Mouse (Mus musculus): ENCODE measurements around the gene Atmin.
A peak's percentile ranks its signal among the peaks of the same experiment; 100 is the strongest.

Gene Atmin

GRCm38 (mm10) chr8:116943161-116943554, at the start of gene Atmin:
Gene Atmin (plus strand): TSS chr8:116943393.
- ATAC-seq (ENCODE audit: low TSS enrichment), result peak; percentile 58

DNA sequence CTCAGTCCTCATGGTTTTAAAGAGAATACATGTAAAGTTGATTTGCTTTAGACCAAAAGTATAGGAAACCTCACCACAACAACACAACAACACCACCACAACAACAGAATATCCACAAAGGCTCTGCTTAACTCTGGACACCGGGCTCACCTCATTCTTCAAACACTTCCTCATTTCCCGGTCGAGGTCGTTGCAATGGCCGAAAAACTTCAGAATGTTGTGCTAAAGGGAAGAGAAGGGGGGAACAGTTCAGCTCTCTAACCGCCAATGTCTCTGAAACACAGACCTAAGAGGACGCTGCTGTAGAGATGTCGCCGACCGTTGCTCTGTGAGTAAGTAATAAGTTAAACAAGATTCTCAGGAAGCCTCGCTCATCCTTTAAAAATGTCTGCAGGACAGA, 49.3 kb upstream of the Atmin start:
- no peak for ATAC-seq (ENCODE audit: low TSS enrichment)

GRCm38 (mm10) chr8:116895521-116895920, 47.7 kb upstream of the Atmin start:
- ATAC-seq (ENCODE audit: low TSS enrichment), result no peak

- no peak for ATAC-seq (ENCODE audit: low TSS enrichment)
These were observed 38.5 kb upstream of the Atmin start for GRCm38 (mm10) chr8:116904736-116905135.

DNA sequence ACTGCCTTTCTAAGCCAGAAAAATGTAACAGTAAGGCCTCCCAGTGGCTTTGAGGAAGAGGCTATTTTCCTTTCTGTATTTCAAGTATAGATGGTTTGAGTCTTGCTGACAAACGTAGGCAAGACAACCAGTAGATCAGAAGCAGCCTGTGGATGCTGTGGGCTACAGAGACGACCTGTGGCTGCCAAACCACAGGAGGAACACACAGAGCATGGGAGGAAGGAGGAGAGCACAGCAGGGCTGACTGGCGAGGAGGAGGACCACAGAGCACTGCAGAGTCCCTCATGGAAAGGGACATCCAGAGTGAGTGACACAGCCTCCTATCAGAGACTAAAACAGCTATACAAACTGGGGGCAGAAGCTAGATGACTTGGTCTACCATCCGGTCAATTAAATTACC, 37.9 kb upstream of the Atmin start:
- no peak for ATAC-seq (ENCODE audit: low TSS enrichment)

DNA sequence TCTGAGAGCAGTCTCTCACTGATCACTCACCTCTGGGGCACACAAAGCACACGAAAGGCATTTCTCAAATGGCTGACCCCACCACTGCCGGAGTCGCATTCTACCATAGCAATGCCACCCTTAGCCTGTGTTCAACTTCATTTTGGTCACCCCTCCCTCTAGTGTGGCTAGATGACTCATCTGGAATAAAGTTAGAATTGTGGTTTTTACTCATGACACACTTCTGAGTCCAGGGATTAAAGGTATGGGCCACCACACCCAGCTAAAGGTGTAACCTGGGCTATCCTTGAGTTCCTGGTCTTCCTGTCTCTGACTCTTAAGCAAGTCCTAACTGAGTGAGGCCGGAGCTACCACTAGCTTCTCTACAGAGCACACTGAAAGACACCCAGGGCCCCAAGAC, 37.4 kb upstream of the Atmin start:
- ATAC-seq (ENCODE audit: low TSS enrichment), result no peak

DNA sequence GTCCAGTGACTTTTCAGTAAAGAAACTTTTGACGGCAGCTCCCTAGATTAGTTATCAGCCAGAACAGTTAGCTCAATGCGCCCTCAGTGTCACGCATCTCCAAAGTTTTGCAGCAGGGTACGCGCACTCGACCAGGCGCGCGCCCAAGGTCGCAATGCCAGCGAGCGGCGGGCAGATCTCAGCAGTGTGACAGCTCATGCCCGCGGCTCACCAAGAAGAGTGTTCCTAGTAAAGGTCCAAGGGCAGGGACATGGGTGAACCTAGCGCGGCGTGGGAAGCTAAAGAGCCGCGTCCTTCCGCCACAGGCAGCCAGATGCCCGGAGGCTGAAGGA, 22.2 kb upstream of the Atmin start:
- ATAC-seq (ENCODE audit: low TSS enrichment), result peak; percentile 62

DNA sequence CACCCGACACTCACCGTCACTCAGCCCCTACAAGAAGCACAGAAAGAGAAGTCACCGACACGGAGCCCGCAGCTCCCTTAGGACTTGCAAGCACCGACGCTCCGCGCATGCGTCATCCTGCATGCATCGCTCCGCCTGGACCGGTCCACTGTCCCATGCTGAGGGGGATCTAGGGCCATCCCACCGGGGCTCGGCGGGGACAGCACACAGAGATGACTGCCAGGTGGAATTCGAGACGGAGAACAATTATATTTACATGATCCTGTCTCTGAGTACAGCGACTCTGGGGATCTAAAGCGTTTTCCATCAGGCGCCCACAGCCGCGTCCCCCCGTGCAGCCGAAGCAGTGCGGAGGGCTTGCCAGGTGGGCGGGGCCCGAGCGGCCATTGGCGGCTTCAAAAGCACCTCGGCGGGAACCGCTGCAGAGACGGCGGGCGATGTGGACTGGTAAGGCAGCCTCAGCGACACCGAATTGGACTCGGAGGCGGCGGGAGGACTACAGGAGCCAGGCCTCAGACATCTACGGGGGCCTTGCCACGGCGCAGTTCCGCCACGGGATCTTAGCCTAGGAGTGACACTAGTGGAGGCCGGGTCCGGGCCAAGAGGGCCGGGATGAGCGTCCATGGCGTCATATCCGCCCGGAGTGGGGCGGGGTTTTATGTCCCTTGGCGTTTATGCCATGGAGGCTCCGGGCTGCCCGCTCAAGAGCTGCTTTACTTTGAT, 21.7 kb upstream of the Atmin start, which contains the start of the genes Cmc2 and Cenpn:
Gene Cmc2, minus strand, starts transcription at position 119 of the 723 bp plus-strand sequence.
Gene Cenpn, plus strand, starts transcription at position 394 of the 723 bp plus-strand sequence.
- ATAC-seq (ENCODE audit: low TSS enrichment), result peak; percentile 97

GRCm38 (mm10) chr8:116922060-116922757, 21.0 kb upstream of the Atmin start:
- no peak for ATAC-seq (ENCODE audit: low TSS enrichment)

DNA sequence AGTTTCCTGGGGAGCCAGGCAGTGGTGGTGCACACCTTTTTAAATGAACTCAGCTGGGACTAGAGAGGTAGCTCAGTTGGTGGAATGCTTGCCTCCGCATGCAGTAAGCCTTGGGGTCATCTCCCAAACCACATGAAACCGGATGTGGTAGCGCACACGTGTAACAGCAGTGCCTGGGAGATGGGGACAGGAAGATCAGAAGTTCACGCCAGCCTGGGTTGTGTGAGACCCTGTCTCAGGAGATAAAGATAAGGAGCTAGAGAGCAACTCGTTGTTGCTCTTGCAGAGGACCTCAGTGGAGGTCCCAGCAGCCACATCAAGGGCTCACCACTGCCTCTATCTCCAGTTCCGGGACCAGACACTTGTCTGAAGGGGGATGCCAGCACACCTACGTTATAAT, 19.7 kb upstream of the Atmin start:
- ATAC-seq (ENCODE audit: low TSS enrichment), result no peak

- ATAC-seq (ENCODE audit: low TSS enrichment), result no peak
These were observed 15.3 kb upstream of the Atmin start for GRCm38 (mm10) chr8:116927880-116928279.

- ATAC-seq (ENCODE audit: low TSS enrichment), result no peak
These were observed 14.6 kb upstream of the Atmin start for GRCm38 (mm10) chr8:116928588-116928987.

- no peak for ATAC-seq (ENCODE audit: low TSS enrichment)
These were observed 8.2 kb upstream of the Atmin start for GRCm38 (mm10) chr8:116934976-116935375.

- no peak for ATAC-seq (ENCODE audit: low TSS enrichment)
These were observed 7.7 kb upstream of the Atmin start for GRCm38 (mm10) chr8:116935506-116935905.

DNA sequence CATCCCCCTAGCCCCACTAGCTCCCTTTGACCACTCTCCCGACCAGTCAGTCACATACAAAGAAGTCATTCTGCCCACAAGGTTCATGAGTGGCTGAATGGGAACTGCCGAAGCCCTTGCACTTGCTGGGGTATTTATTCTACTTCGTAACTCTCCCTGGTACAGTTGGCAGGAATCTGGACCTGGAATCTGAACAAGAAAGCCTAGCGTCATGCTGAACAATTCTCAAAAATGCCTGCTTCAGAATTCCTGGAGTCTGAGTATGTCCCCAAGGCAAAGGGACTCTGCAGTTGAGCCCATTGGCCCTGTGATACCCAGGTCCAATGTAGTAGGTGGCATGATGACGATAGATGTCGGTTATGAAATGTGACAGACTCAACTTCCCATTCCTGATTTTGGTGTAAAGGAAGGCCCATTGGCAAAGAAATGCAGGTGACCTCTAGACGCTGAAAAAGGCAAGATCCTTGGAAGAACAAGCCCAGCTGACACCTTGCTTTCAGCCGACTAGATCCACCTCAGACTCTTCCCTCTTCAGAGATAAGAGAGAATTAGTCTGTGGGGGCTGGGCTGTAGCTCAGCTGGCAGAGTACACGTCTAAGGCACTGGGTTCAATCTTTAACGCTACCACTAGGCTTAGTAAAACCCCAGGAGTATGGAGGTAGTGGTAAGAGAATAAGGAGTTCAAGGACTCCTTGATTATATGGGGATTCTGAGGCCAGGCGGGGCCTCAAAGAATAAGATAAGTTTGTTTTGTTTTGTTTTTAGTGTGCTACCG, 722 bp upstream of the Atmin start:
- ATAC-seq (ENCODE audit: low TSS enrichment), result no peak

DNA sequence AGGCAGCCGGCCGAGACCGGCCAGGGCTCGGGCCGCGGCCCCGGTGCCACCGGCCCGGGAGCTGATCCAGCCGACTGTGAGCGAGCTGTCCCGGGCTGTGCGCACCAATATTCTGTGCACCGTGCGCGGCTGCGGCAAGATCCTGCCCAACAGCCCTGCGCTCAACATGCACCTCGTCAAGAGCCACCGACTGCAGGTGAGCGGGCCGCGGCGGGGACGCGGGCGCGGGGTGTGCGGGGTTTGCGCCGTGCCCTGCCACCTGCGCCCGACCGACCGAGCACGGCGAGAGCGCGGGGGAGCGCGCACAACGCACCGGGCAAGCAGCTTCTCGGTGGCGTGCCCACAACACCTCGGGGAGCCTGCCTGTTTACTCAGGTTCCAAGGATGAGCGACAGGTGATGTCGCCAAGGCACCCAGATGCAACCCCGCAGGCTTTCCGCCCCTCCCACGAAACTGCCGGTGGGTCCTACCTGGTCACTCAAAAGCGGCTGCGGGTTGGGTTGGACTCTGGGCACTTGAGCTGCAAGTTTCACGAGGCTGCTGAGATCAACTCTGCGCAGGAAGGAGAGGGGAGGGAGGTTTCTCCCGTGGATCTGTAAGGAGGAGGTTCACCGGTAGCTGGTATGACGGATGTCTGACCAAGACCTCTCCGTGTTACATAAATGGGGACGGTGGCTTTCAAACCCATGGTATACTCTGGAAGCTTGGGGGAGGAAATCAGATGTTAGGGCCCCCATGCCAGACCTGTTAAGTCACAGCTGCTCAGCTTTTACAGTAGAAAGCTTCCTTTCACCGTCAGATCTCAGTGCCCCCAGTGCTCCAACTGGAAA, 577 bp downstream of the Atmin start:
- peak; percentile 55 for ATAC-seq (ENCODE audit: low TSS enrichment)

- ATAC-seq (ENCODE audit: low TSS enrichment), result no peak
These were observed 1.1 kb downstream of the Atmin start for GRCm38 (mm10) chr8:116944385-116944696.

DNA sequence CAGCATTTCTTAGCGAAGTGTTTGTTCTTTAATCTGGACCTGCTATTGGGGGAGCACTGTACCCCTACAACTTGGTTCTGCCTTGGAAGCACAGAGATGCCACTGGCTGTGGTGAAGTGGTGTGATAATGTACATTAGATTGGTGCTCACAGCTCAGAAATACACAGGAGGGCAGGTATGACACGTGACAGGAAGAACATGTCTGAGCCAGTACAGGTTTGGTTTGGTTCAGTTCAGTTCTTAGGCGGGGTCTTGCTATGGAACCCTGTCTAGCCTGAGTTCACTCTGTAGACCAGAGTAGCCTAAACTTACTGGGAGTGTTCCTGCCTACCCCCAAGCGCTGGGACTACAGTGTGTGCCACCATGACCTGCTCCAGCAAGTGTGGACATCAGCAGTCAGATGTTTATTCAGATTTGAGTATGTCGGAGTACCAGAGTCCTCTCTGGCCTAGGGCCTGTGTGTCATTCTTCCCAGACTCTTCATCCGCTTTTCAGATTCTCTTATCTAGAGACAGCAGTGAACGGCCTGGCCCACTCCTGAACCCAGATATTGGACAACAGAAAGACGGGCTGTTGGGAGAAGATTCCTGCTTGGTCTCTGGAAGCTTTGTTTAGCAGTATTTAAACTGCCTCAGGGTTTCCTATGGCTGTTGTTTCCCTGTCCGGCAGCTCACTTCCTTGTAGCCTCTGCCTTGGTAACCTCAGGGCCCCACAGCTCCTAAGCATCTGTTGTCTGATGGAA, 2.1 kb downstream of the Atmin start:
- ATAC-seq (ENCODE audit: low TSS enrichment), result no peak

DNA sequence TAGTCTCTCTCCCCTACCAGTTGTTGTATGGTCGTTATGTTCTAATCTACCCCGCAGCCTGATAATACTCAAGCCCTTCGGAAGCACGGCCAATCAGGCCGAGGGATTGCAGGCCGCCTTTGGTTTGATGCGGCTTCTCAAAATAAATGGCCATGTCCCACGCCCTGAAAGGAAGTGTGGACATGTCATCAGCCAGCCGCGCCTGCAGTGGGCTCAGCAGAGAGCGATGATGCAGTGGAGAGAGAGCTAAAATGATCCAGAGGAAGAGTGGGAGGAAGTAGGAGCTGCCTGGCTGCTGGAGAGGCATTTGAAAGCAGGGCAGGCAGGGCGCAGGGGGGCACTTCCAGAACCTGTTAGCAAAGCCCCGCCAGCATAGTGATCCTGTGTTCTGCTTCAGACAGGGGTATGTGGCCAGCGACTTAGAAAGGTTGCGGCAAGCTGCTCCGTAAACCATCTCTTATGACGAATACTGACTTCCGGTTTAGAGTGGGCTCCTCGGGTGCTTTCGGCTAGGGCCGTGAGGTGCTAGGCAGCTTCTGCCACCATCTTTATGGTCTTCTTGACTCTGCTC, 3.2 kb downstream of the Atmin start:
- ATAC-seq (ENCODE audit: low TSS enrichment), result peak; percentile 74

- no peak for ATAC-seq (ENCODE audit: low TSS enrichment)
These were observed 3.7 kb downstream of the Atmin start for GRCm38 (mm10) chr8:116946851-116947250.

DNA sequence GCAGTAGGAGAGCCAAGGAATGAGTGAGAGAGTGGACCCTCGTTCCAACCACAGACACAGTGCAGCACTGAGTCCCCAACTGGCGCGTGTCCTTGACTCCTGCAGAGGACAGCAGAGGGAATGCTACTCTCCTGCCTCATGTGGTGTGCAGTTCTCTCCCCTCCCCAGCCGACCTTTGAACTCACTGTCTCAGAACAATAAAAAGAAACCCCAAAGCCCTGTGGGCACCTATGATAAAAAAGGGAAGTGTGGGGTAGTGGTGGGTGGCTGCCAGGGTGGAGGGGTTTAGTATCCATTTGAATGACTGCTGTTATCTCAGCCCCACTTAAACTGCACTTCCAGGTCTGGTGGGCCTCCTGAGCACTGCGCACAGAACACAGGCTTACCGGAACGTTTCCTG, 4.4 kb downstream of the Atmin start:
- no peak for ATAC-seq (ENCODE audit: low TSS enrichment)

All from frontal cortex, adult (tissue).